Mouse (Mus musculus) bone marrow macrophage, adult 2 months (primary cell): ENCODE results near the gene Myl6b. TPM values are rescaled to one million over a fixed set of nuclear protein-coding genes. Genes with fewer than 3 reads are reported as not detected.

ENCODE experiments used
- H3K27ac ChIP-seq: 2 replicates; pipeline ENCODE4 v1.5.1; 2012; ENCODE audit warnings: low read depth, low read length; ENCODE audit not compliant: insufficient read depth
- H3K4me1 ChIP-seq: 2 replicates; pipeline ENCODE4 v1.6.1; 2012; ENCODE audit warnings: low read length; ENCODE audit not compliant: control insufficient read depth, insufficient read depth
- H3K4me3 ChIP-seq: 2 replicates; pipeline ENCODE4 v1.5.1; 2012; ENCODE audit warnings: mild to moderate bottlenecking, low read length, moderate library complexity; ENCODE audit not compliant: insufficient read depth
- CTCF ChIP-seq: IDR thresholded peaks from 2 replicates; pipeline ENCODE4 v1.5.1; 2012; ENCODE audit warnings: low read depth, mild to moderate bottlenecking, low read length, moderate library complexity
- POLR2A ChIP-seq: IDR thresholded peaks from 2 replicates; pipeline ENCODE4 v1.6.1; 2012; ENCODE audit warnings: mild to moderate bottlenecking, low read depth, low read length, borderline replicate concordance
- polyA plus RNA-seq: library from polyadenylated mRNA; stranded (reverse); fragments of >200 nt; gene quantifications from 2 replicates; pipeline ENCODE4 v1.2.4, GENCODE M21; 2012; ENCODE audit not compliant: missing spikeins, insufficient read depth, insufficient read length

Myl6b gene
- polyA plus RNA-seq, 1 experiment = 3.9 TPM

GRCm38 (mm10) chr10:128489785-128490184, 8.7 kb downstream of the Myl6b start:
- Histone ChIP-seq H3K4me3 (no peak overlapping the region), H3K4me1 (peaks cover 21% of the 10 kb centered on the region), H3K27ac (peak overlapping the region; percentile 56)
- TF ChIP-seq POLR2A (no peak), CTCF (no peak)

GRCm38 (mm10) chr10:128489380-128489779, 9.1 kb downstream of the Myl6b start:
- Histone ChIP-seq H3K27ac (peak overlapping the region; percentile 56), H3K4me3 (no peak overlapping the region), H3K4me1 (peaks cover 21% of the 10 kb centered on the region)
- TF ChIP-seq CTCF (no peak), POLR2A (no peak)

DNA sequence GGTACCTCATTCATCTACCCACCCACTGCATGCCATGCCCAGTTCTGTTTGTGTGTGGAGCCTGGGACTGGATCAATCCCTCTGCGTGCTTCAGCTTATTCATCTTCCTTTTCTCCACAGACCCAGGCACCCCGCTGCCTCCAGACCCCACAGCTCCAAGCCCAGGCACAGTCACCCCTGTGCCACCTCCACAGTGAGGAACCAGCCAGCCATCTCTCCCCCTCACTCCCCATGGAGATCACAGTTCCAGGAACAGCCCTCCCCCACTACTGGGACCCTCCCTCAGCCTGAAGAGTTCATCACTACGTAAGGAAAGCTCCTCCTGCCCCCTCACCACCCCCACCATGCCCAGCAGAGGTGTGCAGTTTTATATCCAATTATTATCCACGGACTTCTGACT, 9.7 kb downstream of the Myl6b start:
- H3K27ac ChIP-seq = no peak overlapping the region

DNA sequence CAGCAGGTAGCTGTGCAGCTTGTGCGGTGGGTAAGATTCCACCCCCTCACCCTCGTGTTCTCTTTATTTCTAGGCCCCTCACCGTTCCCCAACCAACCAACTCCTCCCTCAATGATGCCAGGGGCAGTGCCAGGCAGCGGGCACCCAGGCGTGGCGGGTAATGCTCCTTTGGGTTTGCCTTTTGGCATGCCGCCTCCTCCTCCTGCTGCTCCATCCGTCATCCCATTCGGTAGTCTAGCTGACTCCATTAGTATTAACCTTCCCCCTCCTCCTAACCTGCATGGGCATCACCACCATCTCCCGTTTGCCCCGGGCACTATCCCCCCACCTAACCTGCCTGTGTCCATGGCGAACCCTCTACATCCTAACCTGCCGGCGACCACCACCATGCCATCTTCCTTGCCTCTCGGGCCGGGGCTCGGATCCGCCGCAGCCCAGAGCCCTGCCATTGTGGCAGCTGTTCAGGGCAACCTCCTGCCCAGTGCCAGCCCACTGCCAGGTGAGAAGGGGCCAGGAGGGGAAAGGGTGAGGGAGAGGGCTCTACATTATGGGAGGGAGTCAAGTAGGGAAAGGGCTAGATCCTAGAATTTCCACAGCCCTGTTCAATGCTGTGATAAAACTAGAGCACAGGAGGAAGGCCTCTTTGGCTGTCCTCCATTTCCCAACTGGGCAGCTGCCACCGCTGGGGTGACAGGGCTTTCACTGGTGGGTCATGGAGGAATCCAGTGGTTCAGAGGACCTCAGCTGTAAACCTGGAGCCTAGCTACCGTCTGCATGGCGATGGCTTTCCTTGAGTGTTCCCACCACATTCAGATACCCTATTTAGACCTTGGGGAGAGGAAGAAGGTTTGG, 10.4 kb downstream of the Myl6b start:
- no peak overlapping the region for H3K27ac ChIP-seq
- no peak overlapping the region for H3K4me3 ChIP-seq
- H3K4me1 ChIP-seq = peaks cover 27% of the 10 kb centered on the region
- TF ChIP-seq CTCF (no peak), POLR2A (no peak)

More for the DNA sequence above, 9.7 kb downstream of the Myl6b start:
- Histone ChIP-seq H3K4me3 (no peak overlapping the region), H3K4me1 (peaks cover 25% of the 10 kb centered on the region)
- TF ChIP-seq POLR2A (no peak), CTCF (no peak)

DNA sequence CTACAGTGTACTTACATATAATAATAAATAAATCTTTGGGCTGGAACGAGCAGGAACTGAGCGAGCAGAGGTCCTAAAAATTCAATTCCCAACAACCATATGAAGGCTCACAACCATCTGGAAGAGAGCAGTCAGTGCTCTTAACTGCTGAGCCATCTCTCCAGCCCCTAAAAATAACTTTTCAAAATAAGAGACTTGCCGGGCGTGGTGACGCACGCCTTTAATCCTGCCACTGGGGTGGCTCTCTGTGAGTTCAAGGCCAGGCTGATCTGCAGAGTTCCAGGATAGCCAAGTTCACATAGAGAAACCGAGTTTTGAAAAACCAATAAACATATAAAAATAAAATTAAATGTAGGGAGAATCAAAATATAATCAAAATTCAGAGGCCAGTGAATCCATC, 12.1 kb downstream of the Myl6b start:
- no peak overlapping the region for H3K4me3 ChIP-seq
- no peak overlapping the region for H3K27ac ChIP-seq
- peaks cover 19% of the 10 kb centered on the region for H3K4me1 ChIP-seq
- no peak for TF ChIP-seq POLR2A
- no peak for TF ChIP-seq CTCF

GRCm38 (mm10) chr10:128474366-128474765, 24.1 kb downstream of the Myl6b start:
- TF ChIP-seq POLR2A (no peak), CTCF (no peak)
- Histone ChIP-seq H3K4me1 (no peaks in the 10 kb centered on the region), H3K27ac (no peak overlapping the region), H3K4me3 (no peak overlapping the region)

GRCm38 (mm10) chr10:128460270-128460630, 38.2 kb downstream of the Myl6b start:
- no peak for TF ChIP-seq CTCF
- TF ChIP-seq POLR2A = no peak
- peaks cover 8% of the 10 kb centered on the region for H3K4me1 ChIP-seq
- peak overlapping the region; percentile 81 for H3K4me3 ChIP-seq
- no peak overlapping the region for H3K27ac ChIP-seq

- peaks cover 10% of the 10 kb centered on the region for H3K4me1 ChIP-seq
- peak overlapping the region; percentile 80 for H3K27ac ChIP-seq
- no peak for TF ChIP-seq POLR2A
- TF ChIP-seq CTCF = no peak
- H3K4me3 ChIP-seq = peak overlapping the region; percentile 81
These were observed 38.8 kb downstream of the Myl6b start for GRCm38 (mm10) chr10:128459409-128460269.

DNA sequence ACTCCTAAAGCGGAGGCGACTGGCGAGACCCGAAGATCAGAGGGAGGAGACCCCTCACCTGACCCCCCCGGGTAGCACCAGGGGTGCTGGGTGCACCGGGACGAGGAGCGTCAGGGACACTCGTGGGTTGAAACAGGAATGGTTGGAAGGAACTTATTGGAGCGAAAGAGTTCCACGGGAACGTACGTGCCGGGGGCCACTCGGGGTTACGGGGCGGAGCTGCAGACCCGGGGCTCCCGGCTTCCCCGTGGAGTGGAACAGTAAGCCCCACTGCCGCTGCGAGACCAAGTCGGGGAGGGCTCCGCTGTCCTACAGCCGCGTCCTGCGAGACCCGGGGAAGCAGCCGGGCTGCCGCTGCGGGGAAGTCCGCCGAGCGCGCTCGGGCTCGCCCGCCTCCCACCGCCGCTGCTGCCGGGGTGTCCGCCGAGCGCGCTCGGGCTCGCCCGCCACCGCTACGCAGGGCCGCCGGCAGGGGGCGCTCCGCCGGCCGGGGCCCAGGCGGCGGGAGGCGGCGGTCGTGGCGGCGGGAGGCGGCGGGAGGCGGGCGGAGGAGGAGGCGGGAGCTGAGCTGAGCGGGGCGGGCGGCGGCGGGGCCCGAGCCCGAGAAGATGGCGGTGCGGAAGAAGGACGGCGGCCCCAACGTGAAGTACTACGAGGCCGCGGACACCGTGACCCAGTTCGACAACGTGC, 39.6 kb downstream of the Myl6b start, which contains the start of gene Smarcc2:
Gene Smarcc2, plus strand, starts transcription at position 530 of the 690 bp plus-strand sequence.
- Histone ChIP-seq H3K4me3 (peak within 1 kb of the TSS; percentile 81), H3K27ac (peak within 1 kb of the TSS; percentile 80), H3K4me1 (peaks cover 10% of the 10 kb centered on the region)
- TF ChIP-seq POLR2A (no peak), CTCF (no peak)
